Mouse (Mus musculus) MEL (cell line): Measurements from ENCODE around the gene Sfpq. TPM values are rescaled to one million over a fixed set of nuclear protein-coding genes. Genes with fewer than 3 reads are reported as not detected.

Experiments
- DNase-seq: peaks from one replicate; pipeline ENCODE4 v3.0.0; 2011; ENCODE audit warnings: low read depth, low spot score
- H3K27ac ChIP-seq: 2 replicates; pipeline ENCODE4 v1.5.1; 2012; ENCODE audit warnings: low read depth, mild to moderate bottlenecking, control low read depth, low read length, moderate library complexity; ENCODE audit not compliant: control insufficient read depth
- H3K27me3 ChIP-seq, 2 experiments: fragments of 150-350 bp in 1 of 2; sonication (generic) in 1 of 2; 2 replicates each; pipeline ENCODE4 v1.6.1; 2012; ENCODE audit warnings: low read length in 2 of 2, mild to moderate bottlenecking in 2 of 2, improper control_type of control experiment in 1 of 2, moderate library complexity in 1 of 2; ENCODE audit not compliant: insufficient read depth in 2 of 2, control insufficient read depth in 1 of 2
- H3K36me3 ChIP-seq, 2 experiments: 2 replicates each; pipeline ENCODE4 v1.6.1; 2012 to 2014; ENCODE audit warnings: low read length in 2 of 2, improper control_type of control experiment in 1 of 2, inconsistent platforms in 1 of 2, mild to moderate bottlenecking in 1 of 2; ENCODE audit not compliant: insufficient read depth in 2 of 2, control insufficient read depth in 1 of 2
- H3K4me1 ChIP-seq, 2 experiments: fragments of 150-350 bp in 1 of 2; sonication (generic) in 1 of 2; 2 replicates each; pipeline ENCODE4 v1.6.1; 2012; ENCODE audit warnings: low read length in 2 of 2, improper control_type of control experiment in 1 of 2, mild to moderate bottlenecking in 1 of 2; ENCODE audit not compliant: insufficient read depth in 2 of 2, control insufficient read depth in 1 of 2
- H3K4me3 ChIP-seq, 2 experiments: fragments of 150-350 bp in 1 of 2; sonication (generic) in 1 of 2; 2 replicates each; pipeline ENCODE4 v1.5.1; 2012; ENCODE audit warnings: low read depth in 2 of 2, low read length in 2 of 2, mild to moderate bottlenecking in 2 of 2, moderate library complexity in 2 of 2, control low read depth in 1 of 2, improper control_type of control experiment in 1 of 2; ENCODE audit not compliant: control insufficient read depth in 1 of 2, insufficient read depth in 1 of 2
- H3K79me2 ChIP-seq: 2 replicates; pipeline ENCODE4 v1.6.1; 2012; ENCODE audit warnings: mild to moderate bottlenecking, low read length, moderate library complexity; ENCODE audit not compliant: control insufficient read depth, poor library complexity, insufficient read depth
- H3K9ac ChIP-seq: 2 replicates; pipeline ENCODE4 v1.6.1; 2012; ENCODE audit warnings: low read depth, mild to moderate bottlenecking, control low read depth, low read length, moderate library complexity; ENCODE audit not compliant: control insufficient read depth, poor library complexity, severe bottlenecking
- H3K9me3 ChIP-seq: fragments of 150-350 bp; sonication (generic); replicated peaks from 2 replicates; pipeline ENCODE4 v1.6.1; 2012; ENCODE audit warnings: mild to moderate bottlenecking, low read length, improper control_type of control experiment, moderate library complexity; ENCODE audit not compliant: insufficient read depth
- BHLHE40 ChIP-seq: IDR thresholded peaks from 2 replicates; pipeline ENCODE4 v1.6.1; 2012; ENCODE audit warnings: low read depth, mild to moderate bottlenecking, inconsistent platforms, low read length, improper control_type of control experiment, borderline replicate concordance
- CHD1 ChIP-seq: IDR thresholded peaks from 2 replicates; pipeline ENCODE4 v1.6.1; 2012; ENCODE audit warnings: low read depth, mild to moderate bottlenecking, inconsistent platforms, low read length, improper control_type of control experiment
- CHD2 ChIP-seq: IDR thresholded peaks from 2 replicates; pipeline ENCODE4 v1.6.1; 2011; ENCODE audit warnings: low read length, improper control_type of control experiment
- CTCF ChIP-seq, 3 experiments: IDR thresholded peaks in 2 of 3; conservative IDR thresholded peaks in 1 of 3; 2 replicates each; pipeline ENCODE4 v1.5.1; 2011 to 2012; ENCODE audit warnings: low read length in 3 of 3, low read depth in 2 of 3, mild to moderate bottlenecking in 2 of 3, improper control_type of control experiment in 1 of 3, inconsistent platforms in 1 of 3, mixed read lengths in 1 of 3, moderate library complexity in 1 of 3; ENCODE audit not compliant: control insufficient read depth in 1 of 3, insufficient read depth in 1 of 3, poor library complexity in 1 of 3, severe bottlenecking in 1 of 3
- E2F4 ChIP-seq: IDR thresholded peaks from 2 replicates; pipeline ENCODE4 v1.6.1; 2011; ENCODE audit warnings: low read depth, low read length, improper control_type of control experiment, borderline replicate concordance
- ETS1 ChIP-seq: IDR thresholded peaks from 2 replicates; pipeline ENCODE4 v1.6.1; 2012; ENCODE audit warnings: low read depth, mild to moderate bottlenecking, inconsistent platforms, low read length, improper control_type of control experiment, moderate library complexity
- GABPA ChIP-seq: IDR thresholded peaks from 2 replicates; pipeline ENCODE4 v1.6.1; 2012; ENCODE audit warnings: low read depth, mild to moderate bottlenecking, inconsistent platforms, low read length, improper control_type of control experiment, moderate library complexity
- GATA1 ChIP-seq: IDR thresholded peaks from 2 replicates; pipeline ENCODE4 v1.6.1; 2011; ENCODE audit warnings: low read depth, low read length, improper control_type of control experiment
- HCFC1 ChIP-seq: IDR thresholded peaks from 2 replicates; pipeline ENCODE4 v1.6.1; 2012; ENCODE audit warnings: low read depth, mild to moderate bottlenecking, inconsistent platforms, low read length, improper control_type of control experiment, moderate library complexity
- JUND ChIP-seq: IDR thresholded peaks from 2 replicates; pipeline ENCODE4 v1.6.1; 2011; ENCODE audit warnings: low read depth, mild to moderate bottlenecking, improper control_type of control experiment, low read length
- KAT2A ChIP-seq: conservative IDR thresholded peaks from 2 replicates; pipeline ENCODE4 v1.6.1; 2012; ENCODE audit warnings: low read depth, low read length, improper control_type of control experiment, inconsistent platforms
- MAX ChIP-seq: IDR thresholded peaks from 2 replicates; pipeline ENCODE4 v1.6.1; 2011; ENCODE audit warnings: low read length, improper control_type of control experiment
- MAZ ChIP-seq: IDR thresholded peaks from 2 replicates; pipeline ENCODE4 v1.6.1; 2012; ENCODE audit warnings: low read depth, mild to moderate bottlenecking, inconsistent platforms, low read length, improper control_type of control experiment
- MEF2A ChIP-seq: IDR thresholded peaks from 2 replicates; pipeline ENCODE4 v1.6.1; 2014; ENCODE audit warnings: low read depth, mild to moderate bottlenecking, inconsistent platforms, low read length, improper control_type of control experiment; ENCODE audit not compliant: poor library complexity, insufficient replicate concordance, severe bottlenecking; ENCODE audit errors: extremely low read depth
- MXI1 ChIP-seq: IDR thresholded peaks from 2 replicates; pipeline ENCODE4 v1.6.1; 2011; ENCODE audit warnings: mild to moderate bottlenecking, low read depth, low read length, improper control_type of control experiment
- MYB ChIP-seq: IDR thresholded peaks from 2 replicates; pipeline ENCODE4 v1.6.1; 2011; ENCODE audit warnings: mild to moderate bottlenecking, low read depth, low read length, improper control_type of control experiment
- MYC ChIP-seq: IDR thresholded peaks from 2 replicates; pipeline ENCODE4 v1.6.1; 2011; ENCODE audit warnings: low read depth, mild to moderate bottlenecking, low read length, improper control_type of control experiment, moderate library complexity
- NELFE ChIP-seq: IDR thresholded peaks from 2 replicates; pipeline ENCODE4 v1.6.1; 2011; ENCODE audit warnings: low read depth, low read length, improper control_type of control experiment
- NRF1 ChIP-seq: IDR thresholded peaks from 2 replicates; pipeline ENCODE4 v1.6.1; 2014; ENCODE audit warnings: low read depth, mild to moderate bottlenecking, inconsistent platforms, low read length, improper control_type of control experiment, moderate library complexity; ENCODE audit not compliant: poor library complexity, insufficient read depth, severe bottlenecking
- POLR2A ChIP-seq, 2 experiments: IDR thresholded peaks; 2 replicates each; pipeline ENCODE4 v1.6.1; 2011 to 2012; ENCODE audit warnings: low read length in 2 of 2, mild to moderate bottlenecking in 2 of 2, control low read depth in 1 of 2, improper control_type of control experiment in 1 of 2, low read depth in 1 of 2, moderate library complexity in 1 of 2; ENCODE audit not compliant: control insufficient read depth in 1 of 2, insufficient read depth in 1 of 2, poor library complexity in 1 of 2
- POLR2AphosphoS2 ChIP-seq: IDR thresholded peaks from 2 replicates; pipeline ENCODE4 v1.6.1; 2011; ENCODE audit warnings: low read length, improper control_type of control experiment
- POLR2AphosphoS5 ChIP-seq: IDR thresholded peaks from 2 replicates; pipeline ENCODE4 v1.6.1; 2012; ENCODE audit warnings: low read depth, borderline replicate concordance, mild to moderate bottlenecking, inconsistent platforms, low read length, moderate library complexity, mixed read lengths
- RAD21 ChIP-seq: IDR thresholded peaks from 2 replicates; pipeline ENCODE4 v1.6.1; 2011; ENCODE audit warnings: mild to moderate bottlenecking, low read depth, low read length, improper control_type of control experiment
- RCOR1 ChIP-seq: IDR thresholded peaks from 2 replicates; pipeline ENCODE4 v1.6.1; 2012; ENCODE audit warnings: low read depth, mild to moderate bottlenecking, inconsistent platforms, low read length, improper control_type of control experiment
- SIN3A ChIP-seq: IDR thresholded peaks from 2 replicates; pipeline ENCODE4 v1.6.1; 2012; ENCODE audit warnings: low read length, improper control_type of control experiment, inconsistent platforms
- SMC3 ChIP-seq: IDR thresholded peaks from 2 replicates; pipeline ENCODE4 v1.6.1; 2011; ENCODE audit warnings: low read depth, low read length, improper control_type of control experiment
- TAL1 ChIP-seq: IDR thresholded peaks from 2 replicates; pipeline ENCODE4 v1.6.1; 2012; ENCODE audit warnings: mild to moderate bottlenecking, inconsistent platforms, low read length, moderate library complexity, mixed read lengths
- USF1 ChIP-seq: IDR thresholded peaks from 2 replicates; pipeline ENCODE4 v1.6.1; 2014; ENCODE audit warnings: low read depth, mild to moderate bottlenecking, inconsistent platforms, low read length, improper control_type of control experiment, moderate library complexity
- USF2 ChIP-seq, 2 experiments: IDR thresholded peaks; 2 replicates each; pipeline ENCODE4 v1.6.1; 2011 to 2012; ENCODE audit warnings: improper control_type of control experiment in 2 of 2, low read length in 2 of 2, borderline replicate concordance in 1 of 2, inconsistent platforms in 1 of 2, low read depth in 1 of 2, mild to moderate bottlenecking in 1 of 2; ENCODE audit not compliant: insufficient read depth in 1 of 2
- ZC3H11A ChIP-seq: IDR thresholded peaks from 2 replicates; pipeline ENCODE4 v1.6.1; 2012; ENCODE audit warnings: low read depth, mild to moderate bottlenecking, inconsistent platforms, low read length, improper control_type of control experiment
- ZKSCAN1 ChIP-seq: IDR thresholded peaks from 2 replicates; pipeline ENCODE4 v1.6.1; 2012; ENCODE audit warnings: low read depth, mild to moderate bottlenecking, inconsistent platforms, low read length, improper control_type of control experiment, moderate library complexity
- ZNF384 ChIP-seq: IDR thresholded peaks from 2 replicates; pipeline ENCODE4 v1.6.1; 2012; ENCODE audit warnings: low read depth, mild to moderate bottlenecking, inconsistent platforms, low read length, improper control_type of control experiment
- polyA plus RNA-seq, 2 experiments: library from polyadenylated mRNA; stranded (reverse) in 1 of 2; unstranded in 1 of 2; fragments of >175 nt in 1 of 2; fragments of >200 nt in 1 of 2; gene quantifications; 2 replicates each; pipeline versions ENCODE4 v1.2.1 to v1.2.4; 2012; ENCODE audit warnings: low replicate concordance in 2 of 2, low read depth in 1 of 2; ENCODE audit not compliant: insufficient read length in 2 of 2, insufficient read depth in 1 of 2, missing spikeins in 1 of 2
- total RNA-seq: library from RNA; depleted of rRNA; stranded (reverse); fragments of 300-350 nt; gene quantifications from 2 replicates; pipeline ENCODE4 v1.2.3, GENCODE M21; 2012

Sfpq gene
- total and polyA plus RNA-seq, 3 experiments: 100 to 366 (median 259) TPM

GRCm38 (mm10) chr4:127020411-127021150 lies 543 bp upstream of the Sfpq start (continued):
- TF ChIP-seq GATA1: peak; percentile 73

GRCm38 (mm10) chr4:127021989-127022626 lies 984 bp downstream of the Sfpq start:
- H3K79me2 ChIP-seq: peaks cover 56% of the 10 kb centered on the region
- H3K4me1 ChIP-seq: peaks cover 2 to 16% of the 10 kb centered on the region in 2 experiments; a peak in 2 of 4 replicates
- peak; percentile 92 for DNase-seq
- peak overlapping the region; percentile 58 to 79 for H3K4me3 ChIP-seq
- peaks cover 33 to 41% of the 10 kb centered on the region in 2 experiments for H3K36me3 ChIP-seq
- peak overlapping the region; percentile 89 for H3K27ac ChIP-seq
- no peaks in the 10 kb centered on the region for H3K9me3 ChIP-seq
- H3K9ac ChIP-seq: peak overlapping the region; percentile 99
- no peaks in the 10 kb centered on the region for H3K27me3 ChIP-seq
- TF ChIP-seq GABPA (no peak), USF2 (IDR thresholded peaks at IDR 0.05; ENCODE audit: borderline replicate concordance in 1 of 2, insufficient read depth in 1 of 2, low read depth in 1 of 2, low read length in 2 of 2) (no peak), CHD2 (no peak), USF1 (no peak), ETS1 (0 out of 2 replicates have a peak, but pooled peaks have one; percentile 8), TAL1 (no peak), CTCF (IDR thresholded peaks at IDR 0.05 in 2 of 3, conservative IDR thresholded peaks at IDR 0.05 in 1 of 3; ENCODE audit: control insufficient read depth in 1 of 3, insufficient read depth in 1 of 3, low read depth in 2 of 3, low read length in 3 of 3, poor library complexity in 1 of 3, severe bottlenecking in 1 of 3) (peak in 1 of 3 experiments; percentile 12; a peak in 2 of 6 replicates), SMC3 (no peak), ZNF384 (peak; percentile 89), ZC3H11A (peak; percentile 28; the same call in 1 of the 2 replicates), HCFC1 (peak; percentile 80), MYC (peak; percentile 53; the same call in 1 of the 2 replicates), POLR2AphosphoS5 (no peak), MXI1 (peak; percentile 76), NELFE (peak; percentile 47), CHD1 (peak; percentile 20; the same call in 1 of the 2 replicates), RCOR1 (no peak), KAT2A (peak; percentile 16; the same call in 1 of the 2 replicates), POLR2AphosphoS2 (peak; percentile 61; the same call in 1 of the 2 replicates), MEF2A (no peak), JUND (no peak), ZKSCAN1 (no peak), NRF1 (peak; percentile 96), RAD21 (no peak), MYB (no peak), BHLHE40 (no peak), POLR2A (IDR thresholded peaks at IDR 0.05; ENCODE audit: control insufficient read depth in 1 of 2, insufficient read depth in 1 of 2, low read depth in 1 of 2, low read length in 2 of 2, poor library complexity in 1 of 2) (peak; percentile 26 to 70; a peak in 2 of 4 replicates), GATA1 (peak; percentile 48; the same call in 1 of the 2 replicates), SIN3A (peak; percentile 74), MAX (no peak), E2F4 (peak; percentile 72; the same call in 1 of the 2 replicates), MAZ (peak; percentile 87)
